Mouse (Mus musculus) midbrain, embryonic 12.5 days (tissue): ENCODE measurements at regions not wholly inside any gene's neighbourhood (a gene's known extent, or its start where the extent isn't known, plus 50 kb on each side); places are given as distances from the start of the nearest gene placed in this dataset.
"Not testable (repeated sequence)": the region's sequence is repeated elsewhere in the genome, so short reads cannot be mapped to it uniquely, and the experiment has no call there.

ENCODE experiments used
- ATAC-seq: fragments of 200-750 bp; cut with Nextera tagmentation; 2 replicates; pipeline ENCODE4 v1.8.0; 2017; ENCODE audit warnings: low read depth, moderate TSS enrichment, moderate library complexity; ENCODE audit not compliant: low FRiP score
- H3K27ac ChIP-seq: fragments of 300-500 bp; sonication (generic); replicated peaks from 2 replicates; pipeline ENCODE4 v1.5.1; 2016; ENCODE audit warnings: mild to moderate bottlenecking
- H3K27me3 ChIP-seq: fragments of 300-500 bp; sonication (generic); 2 replicates; pipeline ENCODE4 v1.6.1; 2016; ENCODE audit warnings: mild to moderate bottlenecking
- H3K36me3 ChIP-seq: fragments of 300-500 bp; sonication (generic); 2 replicates; pipeline ENCODE4 v1.6.1; 2016
- H3K4me1 ChIP-seq: fragments of 300-500 bp; sonication (generic); 2 replicates; pipeline ENCODE4 v1.6.1; 2016
- H3K4me2 ChIP-seq: fragments of 300-500 bp; sonication (generic); replicated peaks from 2 replicates; pipeline ENCODE4 v1.6.1; 2016; ENCODE audit warnings: mild to moderate bottlenecking, moderate library complexity
- H3K4me3 ChIP-seq: fragments of 300-500 bp; sonication (generic); 2 replicates; pipeline ENCODE4 v1.5.1; 2016; ENCODE audit warnings: mild to moderate bottlenecking
- H3K9ac ChIP-seq: fragments of 300-500 bp; sonication (generic); replicated peaks from 2 replicates; pipeline ENCODE4 v1.6.1; 2016; ENCODE audit warnings: mild to moderate bottlenecking, moderate library complexity
- H3K9me3 ChIP-seq: fragments of 300-500 bp; sonication (generic); 2 replicates; pipeline ENCODE4 v1.6.1; 2016; ENCODE audit warnings: mild to moderate bottlenecking
- WGBS: fragments of 180-500 bp; shearing (Covaris S2); methylation state at CpG from one replicate; pipeline ENCODE4 v1.1.7; 2016; 5-methylcytosine and 5-hydroxymethylcytosine counted together

- Histone ChIP-seq H3K4me1 (peaks cover 6% of the 10 kb centered on the region; the same call in 1 of the 2 replicates), H3K27me3 (no peaks in the 10 kb centered on the region), H3K9me3 (no peaks in the 10 kb centered on the region), H3K27ac (no peak overlapping the region), H3K9ac (no peak overlapping the region), H3K4me2 (no peak overlapping the region), H3K36me3 (no peaks in the 10 kb centered on the region), H3K4me3 (no peak overlapping the region)
- 36% methylated on average over 5 of the region's 5 CpGs for WGBS
- peak; percentile 63; the same call in 1 of the 2 replicates for ATAC-seq
These were observed 329.6 kb downstream of the Tdrd3 start for GRCm38 (mm10) chr14:87746011-87746410.

DNA sequence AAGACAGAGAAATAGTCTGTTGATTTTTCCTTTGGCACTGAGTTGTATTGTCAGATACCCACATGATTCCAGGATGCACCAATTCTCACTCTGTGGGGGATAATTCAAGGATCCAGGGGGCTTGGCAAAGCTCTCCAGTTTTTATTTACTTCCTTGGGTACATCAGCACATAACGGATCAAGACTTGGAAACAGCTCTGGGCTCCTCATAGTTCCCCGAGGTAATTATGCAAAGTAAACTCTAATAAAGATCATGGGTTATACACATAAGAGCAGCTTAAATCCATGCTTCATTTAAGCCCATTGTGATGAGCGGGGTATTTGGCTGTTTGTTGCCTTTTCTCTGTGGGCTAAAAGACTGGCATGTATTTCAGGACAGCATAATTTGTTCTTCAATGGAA, 332.6 kb downstream of the Tdrd3 start:
- Histone ChIP-seq H3K4me2 (no peak overlapping the region), H3K9ac (no peak overlapping the region), H3K27me3 (no peaks in the 10 kb centered on the region), H3K9me3 (no peaks in the 10 kb centered on the region), H3K27ac (no peak overlapping the region), H3K4me3 (no peak overlapping the region), H3K36me3 (no peaks in the 10 kb centered on the region), H3K4me1 (peaks cover 6% of the 10 kb centered on the region; the same call in 1 of the 2 replicates)
- ATAC-seq: no peak
- WGBS: 20% methylated on average over 3 of the region's 3 CpGs

DNA sequence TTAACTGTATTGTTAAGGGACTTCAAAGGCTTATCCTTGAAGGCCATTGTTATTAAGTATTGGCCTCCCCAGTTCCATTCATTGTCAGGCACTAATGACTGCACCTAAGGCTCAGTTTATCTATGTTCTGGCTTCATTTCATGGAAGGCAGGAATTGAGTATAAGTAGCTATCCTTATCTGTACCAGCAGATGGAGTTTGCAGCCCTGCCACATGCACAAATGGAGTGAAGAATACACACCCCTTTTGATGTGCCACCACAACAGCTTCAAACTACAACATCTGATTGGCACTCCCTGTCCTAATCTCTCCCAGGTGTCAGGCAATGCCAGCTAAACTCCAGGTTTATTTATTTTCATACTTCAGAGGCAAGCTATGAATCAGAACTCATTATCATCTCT, 333.3 kb downstream of the Tdrd3 start:
- Histone ChIP-seq H3K4me3 (no peak overlapping the region), H3K27ac (no peak overlapping the region), H3K9me3 (no peaks in the 10 kb centered on the region), H3K4me1 (peaks cover 6% of the 10 kb centered on the region; the same call in 1 of the 2 replicates), H3K36me3 (no peaks in the 10 kb centered on the region), H3K9ac (no peak overlapping the region), H3K27me3 (no peaks in the 10 kb centered on the region), H3K4me2 (no peak overlapping the region)
- ATAC-seq: no peak

- no peak overlapping the region for H3K4me2 ChIP-seq
- 88% methylated on average over 3 of the region's 3 CpGs for whole genome bisulfite sequencing
- no peak for ATAC-seq
- H3K4me3 ChIP-seq: no peak overlapping the region
- H3K9me3 ChIP-seq: no peaks in the 10 kb centered on the region
- H3K27ac ChIP-seq: no peak overlapping the region
- no peaks in the 10 kb centered on the region for H3K36me3 ChIP-seq
- peaks cover 6% of the 10 kb centered on the region; the same call in 1 of the 2 replicates for H3K4me1 ChIP-seq
- no peaks in the 10 kb centered on the region for H3K27me3 ChIP-seq
- H3K9ac ChIP-seq: no peak overlapping the region
These were observed 334.3 kb downstream of the Tdrd3 start for GRCm38 (mm10) chr14:87750665-87751170.

GRCm38 (mm10) chr14:87754744-87755143, 338.3 kb downstream of the Tdrd3 start:
- Histone ChIP-seq H3K36me3 (no peaks in the 10 kb centered on the region), H3K4me2 (no peak overlapping the region), H3K4me1 (no peaks in the 10 kb centered on the region), H3K4me3 (no peak overlapping the region), H3K27ac (no peak overlapping the region), H3K9me3 (no peaks in the 10 kb centered on the region), H3K9ac (no peak overlapping the region), H3K27me3 (no peaks in the 10 kb centered on the region)
- 55% methylated on average over 4 of the region's 4 CpGs for WGBS
- ATAC-seq: peak; percentile 76

DNA sequence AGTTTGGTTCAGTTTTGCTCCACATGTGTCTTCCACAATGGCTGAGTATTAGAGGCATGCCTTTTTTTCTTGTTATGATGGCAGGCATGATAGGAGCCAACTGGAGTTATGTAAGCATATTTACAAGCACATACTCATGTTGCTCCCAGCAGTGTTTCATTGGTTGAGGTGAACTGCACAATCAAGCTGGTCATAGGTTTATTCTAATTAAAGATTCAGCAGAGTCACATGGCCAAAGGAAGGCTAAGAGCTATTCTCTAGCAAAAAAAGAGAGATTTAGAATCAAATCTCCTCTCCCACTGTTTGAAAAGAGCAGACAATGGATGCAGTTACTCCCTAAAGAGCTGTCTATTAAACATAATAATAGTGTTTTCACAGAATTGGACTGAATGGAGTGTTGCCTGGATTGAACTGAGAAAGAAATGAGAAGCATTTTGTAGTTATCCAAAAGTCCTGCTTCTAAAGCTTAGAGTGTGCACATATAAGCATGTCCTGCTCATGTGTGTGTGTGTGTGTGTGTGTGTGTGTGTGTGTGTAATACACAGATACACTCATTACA, 359.0 kb downstream of the Tdrd3 start:
- H3K9ac ChIP-seq: no peak overlapping the region
- ATAC-seq: peak; percentile 67
- H3K4me1 ChIP-seq: peaks cover 7% of the 10 kb centered on the region
- H3K4me2 ChIP-seq: no peak overlapping the region
- no peak overlapping the region for H3K4me3 ChIP-seq
- H3K9me3 ChIP-seq: no peaks in the 10 kb centered on the region
- no peaks in the 10 kb centered on the region for H3K36me3 ChIP-seq
- H3K27me3 ChIP-seq: no peaks in the 10 kb centered on the region
- no peak overlapping the region for H3K27ac ChIP-seq

DNA sequence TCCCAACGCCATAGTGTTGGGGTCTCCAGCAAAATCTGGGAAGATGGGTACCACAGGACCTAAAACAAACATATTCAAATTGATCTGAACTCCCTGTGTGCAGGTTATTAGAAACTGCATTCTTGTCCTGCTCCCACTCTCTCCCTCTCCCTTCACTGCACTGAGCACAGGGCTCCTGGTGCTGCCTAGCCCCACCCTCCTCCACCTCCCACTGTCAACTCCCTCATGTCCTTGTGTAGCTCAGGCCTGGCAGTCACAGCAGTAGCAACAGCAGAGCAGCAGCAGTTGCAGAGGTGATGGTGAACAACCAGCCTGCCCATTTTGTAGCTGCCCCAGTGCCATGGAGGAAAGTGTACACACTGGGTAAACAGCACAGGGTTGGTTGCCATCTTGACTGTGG, 383.4 kb downstream of the Tdrd3 start:
- Histone ChIP-seq H3K4me3 (no peak overlapping the region), H3K4me2 (no peak overlapping the region), H3K9me3 (no peaks in the 10 kb centered on the region), H3K4me1 (no peaks in the 10 kb centered on the region), H3K36me3 (no peaks in the 10 kb centered on the region), H3K9ac (no peak overlapping the region), H3K27me3 (no peaks in the 10 kb centered on the region), H3K27ac (no peak overlapping the region)
- WGBS: 89% methylated on average over 1 of the region's 1 CpGs
- ATAC-seq: 0 out of 2 replicates have a peak, but pooled peaks have one; percentile 23

GRCm38 (mm10) chr14:87809664-87810063, 393.2 kb downstream of the Tdrd3 start:
- not testable (repeated sequence) for ATAC-seq

GRCm38 (mm10) chr14:87844120-87844519, 427.7 kb downstream of the Tdrd3 start:
- Histone ChIP-seq H3K9me3 (no peaks in the 10 kb centered on the region), H3K27me3 (no peaks in the 10 kb centered on the region), H3K36me3 (no peaks in the 10 kb centered on the region), H3K4me2 (no peak overlapping the region), H3K4me1 (no peaks in the 10 kb centered on the region), H3K9ac (no peak overlapping the region), H3K4me3 (no peak overlapping the region), H3K27ac (no peak overlapping the region)
- ATAC-seq: peak; percentile 54; the same call in 1 of the 2 replicates
- WGBS: 62% methylated on average over 2 of the region's 2 CpGs

More at GRCm38 (mm10) chr14:87809664-87810063, 393.2 kb downstream of the Tdrd3 start:
- not testable (repeated sequence) for H3K27me3 ChIP-seq, H3K9ac ChIP-seq, H3K36me3 ChIP-seq, H3K27ac ChIP-seq, H3K4me2 ChIP-seq, H3K9me3 ChIP-seq, H3K4me3 ChIP-seq, H3K4me1 ChIP-seq
- 93% methylated on average over 15 of the region's 15 CpGs for WGBS

DNA sequence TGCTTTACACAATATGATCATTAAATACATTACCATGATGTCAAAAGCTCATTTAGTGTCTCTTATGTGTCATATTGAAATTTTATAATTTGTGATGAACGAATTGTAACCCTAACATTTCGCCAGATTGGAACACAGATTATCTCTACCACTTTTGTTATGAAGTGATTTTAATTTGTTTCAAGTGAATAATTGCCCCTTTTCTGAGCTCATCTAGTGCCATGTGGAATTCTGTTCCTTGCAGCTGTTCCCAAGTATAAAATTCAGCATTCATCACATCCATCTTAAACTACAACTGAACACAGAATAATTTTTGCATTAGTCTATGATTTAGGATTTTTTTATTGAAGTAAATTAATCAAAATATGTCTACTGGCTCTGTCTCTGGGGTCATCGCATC, 445.0 kb downstream of the Tdrd3 start:
- no peak overlapping the region for H3K4me3 ChIP-seq
- no peak overlapping the region for H3K9ac ChIP-seq
- H3K9me3 ChIP-seq: no peaks in the 10 kb centered on the region
- ATAC-seq: no peak
- WGBS: 94% methylated on average over 3 of the region's 3 CpGs
- H3K4me1 ChIP-seq: peaks cover 8% of the 10 kb centered on the region; the same call in 1 of the 2 replicates
- H3K27me3 ChIP-seq: no peaks in the 10 kb centered on the region
- no peak overlapping the region for H3K27ac ChIP-seq
- H3K4me2 ChIP-seq: no peak overlapping the region
- no peaks in the 10 kb centered on the region for H3K36me3 ChIP-seq

DNA sequence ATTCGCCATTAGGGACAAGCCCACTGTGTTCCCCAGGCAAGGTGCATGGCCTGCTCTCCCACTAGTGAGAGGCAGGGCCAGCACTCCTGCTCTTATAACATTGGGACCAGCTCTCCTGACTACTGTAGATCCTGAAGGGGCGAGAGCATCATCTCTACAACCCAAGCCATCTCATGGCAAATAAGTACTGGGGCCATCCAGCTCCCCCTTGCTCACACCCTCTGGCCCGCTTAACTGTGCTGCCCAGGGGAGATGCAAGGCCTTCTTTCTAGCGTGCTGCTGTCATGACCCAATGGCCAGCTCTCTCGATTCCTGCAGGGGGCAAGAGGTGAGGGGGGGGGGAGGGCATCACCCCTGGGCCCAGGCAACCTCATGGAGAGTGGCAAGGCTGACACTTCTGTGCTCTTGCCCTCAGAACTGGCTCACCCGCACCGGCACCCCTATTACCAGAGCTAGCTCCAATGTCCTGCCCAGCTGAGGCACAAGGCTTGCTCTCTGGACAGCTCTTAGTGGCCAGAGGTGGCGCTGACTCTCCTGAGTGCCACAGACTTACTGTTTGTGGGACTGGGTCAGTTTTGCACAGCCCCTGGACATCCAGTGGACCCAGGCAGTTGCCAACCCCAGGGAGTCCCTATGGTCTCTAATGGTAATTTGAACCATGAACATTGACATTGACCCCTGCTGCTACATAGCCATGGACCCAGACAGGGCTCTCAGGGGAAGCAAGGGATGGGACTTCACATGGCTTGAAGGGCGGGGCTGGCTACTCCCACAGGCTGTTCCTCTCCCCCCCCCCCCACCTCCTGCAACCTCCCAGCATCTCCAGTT, 448.2 kb downstream of the Tdrd3 start:
- 83% methylated on average over 9 of the region's 9 CpGs for WGBS
- Histone ChIP-seq H3K27ac (no peak overlapping the region), H3K27me3 (no peaks in the 10 kb centered on the region), H3K36me3 (no peaks in the 10 kb centered on the region), H3K4me1 (peaks cover 8% of the 10 kb centered on the region; the same call in 1 of the 2 replicates), H3K9ac (no peak overlapping the region), H3K9me3 (no peaks in the 10 kb centered on the region), H3K4me2 (0 out of 2 replicates have a peak overlapping the region, but pooled peaks have one; percentile 6), H3K4me3 (no peak overlapping the region)
- ATAC-seq: peak; percentile 55
